Mouse (Mus musculus): ENCODE results near the gene D230025D16Rik.

DNA sequence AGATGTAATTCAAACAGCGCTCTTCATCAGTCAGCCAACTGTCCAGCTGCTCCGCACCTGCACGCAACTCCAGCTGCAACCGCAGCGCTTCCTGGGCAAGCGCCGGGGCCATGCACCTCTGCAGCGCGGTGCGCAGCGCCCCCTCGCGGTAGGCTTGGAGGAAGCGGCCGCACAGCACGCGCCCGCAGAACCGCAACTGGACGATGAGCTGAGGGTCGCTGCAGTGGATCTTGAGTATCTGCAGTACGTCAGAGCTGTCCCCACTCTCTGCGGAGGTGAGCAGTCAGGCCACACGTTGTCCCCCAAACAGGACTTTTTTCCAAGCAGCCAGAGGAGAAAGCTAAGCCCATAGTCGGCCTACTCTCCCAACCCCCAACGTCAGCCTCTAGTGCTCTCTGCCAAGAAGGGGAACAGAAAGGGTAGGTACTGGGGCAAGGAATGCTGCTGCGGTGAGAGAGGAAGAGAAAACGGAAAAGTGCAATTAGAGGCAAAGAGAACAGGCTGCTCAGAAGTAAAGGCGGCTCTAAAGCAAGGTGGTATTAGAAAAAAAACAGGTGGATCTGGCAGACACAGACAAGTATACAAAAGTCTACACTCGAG lies 34.9 kb downstream of the D230025D16Rik start:
- TF ChIP-seq TAL1 (IDR thresholded peaks at IDR 0.05; ENCODE audit: low read length) (no peak), GATA1 (IDR thresholded peaks at IDR 0.05; ENCODE audit: low read length) (no peak)

Data from erythroblast, embryonic 14.5 days (primary cell).